In the genomic region with DNA sequence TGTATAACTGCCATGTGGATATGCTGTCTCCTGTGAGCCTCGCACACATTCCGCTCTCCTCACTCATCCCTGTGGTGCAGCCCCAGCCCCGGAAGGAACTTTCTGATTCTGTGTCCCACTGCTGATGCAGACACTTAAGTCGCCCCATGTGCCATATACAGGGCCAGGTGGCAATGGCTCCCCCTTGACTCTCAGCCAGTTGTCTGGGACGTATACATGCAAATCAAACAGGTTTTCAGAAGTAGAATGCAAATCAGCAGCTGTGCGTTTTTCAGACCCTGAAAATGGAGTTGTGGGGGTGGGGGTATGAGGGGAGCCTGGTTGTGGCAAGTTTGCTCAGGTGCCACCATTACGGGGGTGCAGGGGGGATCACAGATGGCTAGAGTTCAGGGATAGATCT, we compare ENCODE assay signal across 24 mouse cellular contexts.
DNase-seq lines count a peak whose midpoint lies in the region; ATAC-seq and TF ChIP-seq lines count a peak whose summit lies in the region.
"Had no signal": no experiment of that assay in that cellular context is flagged by ENCODE, and none has a peak within 500 bp of the region (broad histone marks: within the 10 kb centered on the region; RNA-seq: fewer than 3 reads in every experiment).

No protein-coding gene starts in this region.

- no peak overlapping the region for H3K4me2 ChIP-seq in forebrain, embryonic 14.5 days (ENCODE audit: low read length)
- no peak overlapping the region for H3K4me2 ChIP-seq in midbrain, embryonic 11.5 days
- H3K4me2 ChIP-seq in midbrain, embryonic 13.5 days (replicated peaks) = no peak overlapping the region
- H3K4me2 ChIP-seq: embryonic facial prominence, embryonic 13.5 days; embryonic facial prominence, embryonic 15.5 days; forebrain, embryonic 12.5 days; forebrain, embryonic 15.5 days had no signal

- H3K36me3 ChIP-seq in forebrain, embryonic 14.5 days (ENCODE audit: control insufficient read depth, insufficient read depth, low read length) = no peaks in the 10 kb centered on the region
- no peaks in the 10 kb centered on the region for H3K36me3 ChIP-seq in forebrain, embryonic 10.5 days (replicated peaks)
- H3K36me3 ChIP-seq in midbrain, embryonic 11.5 days (ENCODE audit: control insufficient read depth, insufficient read depth, low read length) = no peaks in the 10 kb centered on the region
- H3K36me3 ChIP-seq in midbrain, embryonic 13.5 days = no peaks in the 10 kb centered on the region
- H3K36me3 ChIP-seq: embryonic facial prominence, embryonic 13.5 days; embryonic facial prominence, embryonic 15.5 days; forebrain, embryonic 12.5 days; forebrain, embryonic 15.5 days; G1E had no signal

- no peaks in the 10 kb centered on the region for H3K9me3 ChIP-seq in forebrain, embryonic 14.5 days (replicated peaks; ENCODE audit: control insufficient read depth, low read length)
- H3K9me3 ChIP-seq in forebrain, embryonic 10.5 days = no peaks in the 10 kb centered on the region
- H3K9me3 ChIP-seq in midbrain, embryonic 11.5 days (ENCODE audit: control insufficient read depth, low read length) = no peaks in the 10 kb centered on the region
- H3K9me3 ChIP-seq in midbrain, embryonic 13.5 days = no peaks in the 10 kb centered on the region
- H3K9me3 ChIP-seq: embryonic facial prominence, embryonic 13.5 days; embryonic facial prominence, embryonic 15.5 days; forebrain, embryonic 12.5 days; forebrain, embryonic 15.5 days had no signal

- H3K27me3 ChIP-seq in forebrain, embryonic 14.5 days (replicated peaks; ENCODE audit: control insufficient read depth, insufficient read depth, low read length) = no peaks in the 10 kb centered on the region
- no peaks in the 10 kb centered on the region for H3K27me3 ChIP-seq in forebrain, embryonic 10.5 days (ENCODE audit: poor library complexity, severe bottlenecking)
- no peaks in the 10 kb centered on the region for H3K27me3 ChIP-seq in midbrain, embryonic 11.5 days (ENCODE audit: control insufficient read depth, insufficient read depth, low read length)
- no peaks in the 10 kb centered on the region for H3K27me3 ChIP-seq in midbrain, embryonic 13.5 days
- H3K27me3 ChIP-seq: embryonic facial prominence, embryonic 13.5 days; embryonic facial prominence, embryonic 15.5 days; forebrain, embryonic 12.5 days; forebrain, embryonic 15.5 days had no signal

- no peak overlapping the region for H3K4me3 ChIP-seq in forebrain, embryonic 14.5 days (ENCODE audit: low read depth, low read length)
- H3K4me3 ChIP-seq in forebrain, embryonic 10.5 days = no peak overlapping the region
- H3K4me3 ChIP-seq in midbrain, embryonic 11.5 days (ENCODE audit: low read depth, low read length) = no peak overlapping the region
- no peak overlapping the region for H3K4me3 ChIP-seq in midbrain, embryonic 13.5 days (replicated peaks)
- H3K4me3 ChIP-seq: embryonic facial prominence, embryonic 13.5 days; embryonic facial prominence, embryonic 15.5 days; erythroblast, embryonic 14.5 days; forebrain, embryonic 12.5 days; forebrain, embryonic 15.5 days had no signal

- H3K4me1 ChIP-seq in forebrain, embryonic 14.5 days (ENCODE audit: control insufficient read depth, insufficient read depth, low read length) = no peaks in the 10 kb centered on the region
- H3K4me1 ChIP-seq in forebrain, embryonic 10.5 days = no peaks in the 10 kb centered on the region
- H3K4me1 ChIP-seq in midbrain, embryonic 11.5 days (ENCODE audit: control insufficient read depth, insufficient read depth, low read length) = no peaks in the 10 kb centered on the region
- no peaks in the 10 kb centered on the region for H3K4me1 ChIP-seq in midbrain, embryonic 13.5 days (replicated peaks)
- H3K4me1 ChIP-seq: embryonic facial prominence, embryonic 13.5 days; embryonic facial prominence, embryonic 15.5 days; forebrain, embryonic 12.5 days; forebrain, embryonic 15.5 days had no signal

- no peak overlapping the region for H3K9ac ChIP-seq in forebrain, embryonic 14.5 days (ENCODE audit: low read length)
- H3K9ac ChIP-seq in midbrain, embryonic 11.5 days (ENCODE audit: low read length) = no peak overlapping the region
- H3K9ac ChIP-seq in midbrain, embryonic 13.5 days (replicated peaks) = no peak overlapping the region
- H3K9ac ChIP-seq: embryonic facial prominence, embryonic 13.5 days; embryonic facial prominence, embryonic 15.5 days; forebrain, embryonic 12.5 days; forebrain, embryonic 15.5 days had no signal

- TF ChIP-seq POLR2A in brain, embryonic 14.5 days (IDR thresholded peaks at IDR 0.05; ENCODE audit: borderline replicate concordance, extremely low read depth, insufficient read depth, insufficient read length, poor library complexity, severe bottlenecking) = no peak

- no peak for ATAC-seq in forebrain, embryonic 14.5 days
- no peak for ATAC-seq in midbrain, embryonic 11.5 days (ENCODE audit: low FRiP score)
- no peak for ATAC-seq in midbrain, embryonic 13.5 days
- ATAC-seq: activated CD4-positive, CD25-positive, alpha-beta regulatory T cell, adult 4 months; forebrain, embryonic 15.5 days; Patski had no signal

- WGBS in forebrain, embryonic 14.5 days = 79% methylated on average over 7 of the region's 7 CpGs
- 91% methylated on average over 7 of the region's 7 CpGs for WGBS in forebrain, embryonic 10.5 days
- 89% methylated on average over 7 of the region's 7 CpGs for WGBS in midbrain, embryonic 11.5 days
- 88% methylated on average over 7 of the region's 7 CpGs for WGBS in midbrain, embryonic 13.5 days

- H3K27ac ChIP-seq in forebrain, embryonic 14.5 days (ENCODE audit: low read depth, low read length) = no peak overlapping the region
- H3K27ac ChIP-seq in forebrain, embryonic 10.5 days = no peak overlapping the region
- H3K27ac ChIP-seq in midbrain, embryonic 11.5 days (ENCODE audit: low read depth, low read length) = no peak overlapping the region
- H3K27ac ChIP-seq in midbrain, embryonic 13.5 days = no peak overlapping the region
- H3K27ac ChIP-seq: embryonic facial prominence, embryonic 13.5 days; embryonic facial prominence, embryonic 15.5 days; forebrain, embryonic 12.5 days; forebrain, embryonic 15.5 days had no signal

- no peak for TF ChIP-seq CTCF in brain, embryonic 14.5 days (IDR thresholded peaks at IDR 0.05; ENCODE audit: borderline replicate concordance, extremely low read depth, insufficient read depth, insufficient read length)

- DNase-seq in forebrain, embryonic 14.5 days (ENCODE audit: low spot score) = peak; percentile 36
- DNase-seq in forebrain, embryonic 10.5 days (ENCODE audit: extremely low spot score, low spot score) = no peak
- DNase-seq in midbrain, embryonic 11.5 days (ENCODE audit: low spot score, missing footprints) = peak; percentile 21
- peak; percentile 64 for DNase-seq in brain, embryonic 14.5 days (ENCODE audit: low read depth)
- no peak for DNase-seq in layer of hippocampus, adult 8-10 months (ENCODE audit: low spot score in 2 of 2)
- DNase-seq: adrenal gland, adult 8-10 months; adrenal gland, postnatal 14 days; adrenal gland, postnatal 36 days; cerebellum, adult 11 months; cerebellum, adult 18-20 months; cerebellum, adult 8-10 months; cerebellum, adult 9-11 months; cerebellum, postnatal 14 days; cerebellum, postnatal 36 days; embryo, embryonic 11 days had no signal

Comparison
In these comparisons a context has a peak if more than half of its experiments do, and no peak if none do; other contexts are left out.
1. DNase-seq: peak in forebrain, embryonic 14.5 days (single experiment), midbrain, embryonic 11.5 days (single experiment) and brain, embryonic 14.5 days (single experiment); none in forebrain, embryonic 10.5 days (single experiment) and layer of hippocampus, adult 8-10 months (0 of 2).